Mouse (Mus musculus): ENCODE measurements at regions not wholly inside any gene's neighbourhood (a gene's known extent, or its start where the extent isn't known, plus 50 kb on each side); places are given as distances from the start of the nearest gene placed in this dataset.
"Not testable (repeated sequence)": the region's sequence is repeated elsewhere in the genome, so short reads cannot be mapped to it uniquely, and the experiment has no call there.

- no peak for DNase-seq (ENCODE audit: low read depth)
Observed at GRCm38 (mm10) chr10:126380381-126380780, 414.4 kb downstream of the Lrig3 start.

DNA sequence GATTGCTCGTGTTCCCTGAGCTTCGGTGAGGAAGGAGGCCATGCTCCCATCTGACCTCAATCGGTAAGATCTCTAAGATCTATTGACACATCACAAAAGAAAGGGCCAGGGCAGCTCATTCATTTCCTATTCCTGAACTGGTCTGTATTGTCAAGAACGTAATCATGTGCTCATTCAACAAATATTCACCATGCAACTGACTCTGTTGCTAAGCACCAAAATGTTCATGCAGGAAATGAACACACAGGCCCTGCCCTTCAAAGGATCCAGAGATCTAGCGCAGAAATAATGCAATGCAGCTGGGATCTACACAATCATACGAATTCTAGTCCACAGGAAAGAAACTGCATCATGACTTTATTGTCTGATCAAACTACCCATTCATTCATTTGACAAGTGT lies 413.3 kb downstream of the Lrig3 start:
- DNase-seq (ENCODE audit: low read depth): no peak

DNA sequence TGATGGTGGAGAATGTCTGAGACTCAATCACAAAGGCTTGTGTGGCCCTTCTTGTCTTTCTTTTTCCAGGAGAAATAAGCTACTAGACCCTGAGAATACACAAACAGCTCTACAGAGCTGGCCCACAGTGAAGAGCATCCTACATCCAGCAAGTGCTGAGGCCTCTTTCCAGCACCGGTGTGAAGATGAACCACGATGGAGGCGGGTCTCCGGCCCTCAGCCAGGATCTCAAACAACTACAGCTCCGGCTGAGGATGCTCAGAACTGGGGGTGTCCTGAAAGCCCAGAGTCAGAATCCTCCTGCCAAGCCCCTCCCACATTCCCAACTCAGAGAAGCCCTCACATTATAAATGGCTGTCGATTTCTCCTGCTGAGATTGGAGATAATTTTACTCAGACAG lies 407.9 kb downstream of the Lrig3 start:
- no peak for DNase-seq (ENCODE audit: low read depth)

GRCm38 (mm10) chr10:126371881-126372280 lies 405.9 kb downstream of the Lrig3 start:
- no peak for DNase-seq (ENCODE audit: low read depth)

DNA sequence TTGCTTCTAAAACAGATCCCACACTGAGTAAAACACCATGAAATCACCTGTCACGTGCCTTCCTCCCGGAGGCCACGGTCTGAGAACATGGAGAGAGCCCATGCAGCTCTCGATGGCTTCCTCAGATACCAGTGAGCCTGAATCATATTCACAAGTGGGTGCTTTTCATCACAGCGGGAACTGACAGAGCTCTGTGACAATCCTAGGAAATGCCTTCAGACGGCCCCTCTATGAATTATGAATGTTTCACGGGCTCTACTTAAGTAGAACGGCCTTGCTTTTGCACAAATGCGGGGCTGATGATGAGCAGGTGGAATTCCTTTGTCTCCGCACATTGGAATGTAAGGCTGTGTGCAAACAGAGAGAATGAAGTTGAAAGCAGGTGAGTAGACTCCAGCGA lies 383.1 kb downstream of the Lrig3 start:
- no peak for DNase-seq (ENCODE audit: low read depth)

DNA sequence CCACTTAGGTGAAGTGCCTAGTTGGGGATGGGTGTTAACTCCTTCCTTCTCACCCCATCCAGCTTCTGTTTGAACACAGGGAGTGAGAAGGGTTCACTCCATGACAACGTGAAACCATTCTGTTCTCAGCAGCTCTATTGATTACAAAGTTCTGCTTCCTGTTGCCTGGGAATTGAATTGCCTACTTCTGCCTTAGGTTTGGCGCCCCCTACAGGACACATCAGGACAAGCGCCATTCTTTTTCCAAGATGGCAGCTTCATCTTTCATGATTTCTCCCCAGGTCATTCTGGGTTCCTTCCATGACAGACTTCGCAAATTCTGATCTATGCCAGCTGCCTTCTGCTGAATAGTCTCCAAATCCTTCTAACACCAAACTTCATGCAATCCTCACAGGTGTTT lies 371.5 kb downstream of the Lrig3 start:
- DNase-seq (ENCODE audit: low read depth): no peak

DNA sequence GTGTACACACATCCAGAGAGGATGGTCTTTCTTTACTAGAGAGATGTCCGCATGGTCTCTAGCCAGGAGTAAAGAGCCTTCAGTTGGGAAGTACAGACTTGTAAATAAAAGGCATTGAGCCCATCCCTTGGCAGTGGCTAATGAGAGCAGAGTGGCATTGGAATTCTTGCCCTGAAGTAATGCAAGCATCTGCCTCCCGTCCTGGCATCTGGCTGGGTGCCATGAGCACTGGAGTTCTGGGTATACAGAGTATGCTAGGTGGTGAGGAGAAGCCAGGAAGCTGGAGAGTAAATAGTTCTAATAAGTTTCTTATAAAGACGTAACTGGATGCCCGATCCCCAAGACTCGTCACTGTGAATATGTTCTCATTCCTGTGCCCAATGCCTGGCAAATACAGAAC lies 367.8 kb downstream of the Lrig3 start:
- no peak for DNase-seq (ENCODE audit: low read depth)

GRCm38 (mm10) chr10:126330305-126330969 lies 364.5 kb downstream of the Lrig3 start:
- DNase-seq (ENCODE audit: low read depth): no peak

- no peak for DNase-seq (ENCODE audit: low read depth)
Observed at GRCm38 (mm10) chr10:126320831-126321230, 354.9 kb downstream of the Lrig3 start.

DNA sequence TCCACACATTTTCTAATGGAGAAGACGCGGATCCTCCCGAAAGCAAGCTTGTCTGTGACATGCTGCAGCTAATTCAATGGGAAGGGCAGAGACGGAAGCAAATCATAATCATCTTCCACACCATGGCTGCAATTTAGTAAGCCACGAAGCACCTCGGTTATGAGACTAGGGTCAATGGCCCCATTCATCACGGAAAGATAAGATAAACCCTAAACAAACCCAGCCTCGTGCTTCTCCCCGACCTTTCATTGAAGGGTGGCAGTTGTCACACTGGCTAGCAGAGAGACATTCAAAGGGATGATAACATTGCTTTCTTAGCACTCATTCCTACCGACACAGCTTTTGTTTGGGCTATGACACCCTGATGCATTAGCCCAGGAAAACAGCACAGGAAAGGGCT lies 353.8 kb downstream of the Lrig3 start:
- DNase-seq (ENCODE audit: low read depth): no peak

DNA sequence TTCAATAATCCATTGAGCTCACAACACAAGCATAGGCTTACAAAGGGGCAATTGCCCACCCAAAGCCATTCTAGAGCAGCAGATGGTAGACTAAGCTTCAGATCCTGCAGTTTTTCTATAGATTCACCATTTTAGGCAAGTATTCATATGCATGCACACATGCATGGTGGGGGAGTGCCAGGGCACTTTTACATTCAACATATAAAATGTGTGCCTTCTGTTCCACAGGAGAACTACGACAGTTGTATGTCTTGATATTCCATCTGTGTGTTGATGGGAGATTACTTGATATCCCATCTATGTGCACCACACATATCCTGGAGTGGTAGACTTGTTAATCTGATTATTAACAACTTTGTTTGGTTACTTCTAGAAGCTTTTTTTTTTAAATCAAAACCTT lies 334.0 kb downstream of the Lrig3 start:
- DNase-seq (ENCODE audit: low read depth): no peak

- DNase-seq (ENCODE audit: low read depth): no peak
Observed at GRCm38 (mm10) chr10:126298211-126298610, 332.2 kb downstream of the Lrig3 start.

DNA sequence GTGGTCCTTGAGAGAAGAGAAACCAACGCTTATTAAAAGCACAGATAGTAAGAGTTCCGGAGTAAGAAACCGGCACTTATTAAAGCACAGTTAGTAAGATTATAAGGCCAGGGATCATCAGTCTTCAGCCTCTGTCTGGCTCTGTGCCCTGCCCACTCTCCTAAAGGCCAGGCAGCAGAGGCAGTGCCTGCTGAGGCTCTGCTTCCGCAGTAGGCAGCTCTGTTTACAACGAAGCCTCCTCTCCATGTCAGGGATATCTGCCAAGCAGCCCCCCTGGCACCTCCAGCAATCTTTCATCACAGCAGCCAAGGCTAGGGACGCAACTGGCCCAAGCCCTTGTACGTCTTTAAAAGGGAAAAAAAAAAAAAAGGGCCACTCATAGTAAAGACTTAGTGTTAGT lies 329.9 kb downstream of the Lrig3 start:
- no peak for DNase-seq (ENCODE audit: low read depth)

DNA sequence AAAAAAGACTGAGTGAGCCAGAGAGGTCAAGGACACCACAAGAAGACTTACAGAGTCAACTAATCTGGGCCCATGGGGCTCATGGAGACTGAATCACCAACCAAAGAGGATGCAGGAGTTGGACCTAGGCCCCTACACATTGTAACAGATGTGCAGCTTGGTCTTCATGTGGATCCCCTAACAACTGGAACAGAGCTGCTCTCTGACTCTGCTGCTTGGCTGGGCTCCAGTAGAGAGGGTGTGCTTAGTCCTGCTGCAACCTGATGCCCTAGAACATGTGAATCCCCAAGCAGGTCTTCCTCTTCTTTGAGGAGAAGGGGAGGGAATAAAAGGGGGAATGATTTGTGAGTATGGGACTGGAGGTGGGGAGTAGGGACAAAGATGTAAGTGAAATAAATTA lies 325.8 kb downstream of the Lrig3 start:
- DNase-seq (ENCODE audit: low read depth): no peak

GRCm38 (mm10) chr10:126285096-126285495 lies 319.1 kb downstream of the Lrig3 start:
- DNase-seq (ENCODE audit: low read depth): not testable (repeated sequence)

DNA sequence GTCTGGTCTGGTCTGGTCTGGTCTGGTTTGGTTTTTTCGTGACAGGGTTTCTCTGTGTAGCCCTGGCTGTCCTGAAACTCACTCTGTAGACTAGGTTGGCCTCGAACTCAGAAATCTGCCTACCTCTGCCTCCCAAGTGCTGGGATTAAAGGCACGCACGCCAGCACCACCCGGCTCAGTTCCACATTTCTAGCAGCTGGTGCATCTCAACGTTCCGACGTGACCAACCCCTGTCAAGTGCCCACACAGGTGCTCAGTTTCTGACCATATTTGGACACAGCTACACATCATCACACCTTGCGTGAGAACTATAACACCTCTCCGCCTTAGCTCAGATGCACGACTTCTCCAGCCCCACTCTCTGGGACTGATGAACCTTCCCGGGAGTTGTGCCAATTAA lies 304.4 kb downstream of the Lrig3 start:
- DNase-seq (ENCODE audit: low read depth): no peak

DNA sequence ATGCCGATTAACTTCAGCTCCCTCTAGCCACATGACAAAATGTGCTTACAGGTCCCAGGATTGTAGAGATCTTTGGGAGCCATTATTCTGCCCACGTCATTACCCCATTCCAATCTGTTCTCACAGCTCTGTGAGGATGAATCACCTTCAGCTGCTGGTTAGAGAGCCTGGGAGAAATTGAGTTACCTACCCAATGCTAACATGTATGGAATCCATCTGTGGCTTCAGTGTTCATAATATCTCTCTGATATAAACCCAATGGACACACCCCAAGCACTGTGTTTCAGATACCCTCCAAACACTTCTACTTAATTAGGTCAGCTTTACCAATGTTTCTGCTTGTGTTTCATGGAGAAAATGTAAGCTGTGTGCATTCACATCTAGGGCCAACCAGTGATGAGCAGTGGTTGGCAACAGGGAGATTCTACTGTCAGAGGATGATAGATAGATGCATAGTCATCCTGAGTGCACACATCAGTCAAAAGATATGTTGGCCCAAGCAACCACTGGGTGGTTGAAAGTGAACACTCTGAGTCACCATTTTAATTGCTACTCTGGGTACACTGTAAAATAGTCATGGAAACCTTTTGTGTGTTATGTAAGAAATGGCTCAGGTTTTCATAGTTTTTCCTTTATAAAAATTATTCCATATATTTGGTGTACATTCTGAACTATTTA lies 301.5 kb downstream of the Lrig3 start:
- DNase-seq (ENCODE audit: low read depth): no peak

- no peak for DNase-seq (ENCODE audit: low read depth)
Observed at GRCm38 (mm10) chr10:126257171-126257570, 291.2 kb downstream of the Lrig3 start.

DNA sequence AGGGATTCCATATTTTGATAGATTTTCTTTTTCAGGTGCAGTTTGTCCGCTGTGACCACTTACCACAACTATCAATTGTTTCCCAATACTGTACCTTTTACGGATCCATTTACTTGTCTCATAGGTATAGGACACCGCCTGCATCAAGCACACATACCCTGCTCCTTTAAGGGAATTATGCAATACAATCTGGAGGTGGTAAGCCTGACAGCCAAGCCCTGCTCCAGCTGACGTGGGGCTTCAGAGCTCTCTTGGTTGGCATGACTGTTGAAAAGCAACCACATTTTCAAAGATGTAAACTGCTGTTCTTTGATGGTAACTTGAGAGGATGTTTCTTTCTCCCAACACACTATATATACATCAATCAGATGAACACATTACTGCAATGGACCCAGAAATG lies 288.2 kb downstream of the Lrig3 start:
- DNase-seq (ENCODE audit: low read depth): no peak

DNA sequence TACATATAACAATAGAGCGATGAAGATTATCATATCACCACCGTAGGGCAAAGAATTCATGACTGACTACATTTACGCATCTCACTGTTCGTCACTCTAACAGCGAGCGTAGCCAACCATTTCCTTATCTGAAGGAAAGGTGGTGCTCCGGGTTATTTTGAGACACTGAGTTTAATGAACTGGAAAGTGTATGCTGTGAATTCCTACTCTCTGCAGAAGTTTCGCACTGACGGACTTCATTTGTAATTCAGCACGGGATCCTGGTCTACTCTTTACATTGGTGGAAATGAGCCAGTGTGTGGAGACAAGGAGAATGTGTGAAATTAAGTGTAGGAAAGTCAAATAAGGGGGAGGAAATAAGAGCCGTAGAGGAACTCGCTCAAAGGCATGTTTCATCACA lies 283.2 kb downstream of the Lrig3 start:
- DNase-seq (ENCODE audit: low read depth): no peak

GRCm38 (mm10) chr10:126243051-126243450 lies 277.1 kb downstream of the Lrig3 start:
- DNase-seq (ENCODE audit: low read depth): no peak

DNA sequence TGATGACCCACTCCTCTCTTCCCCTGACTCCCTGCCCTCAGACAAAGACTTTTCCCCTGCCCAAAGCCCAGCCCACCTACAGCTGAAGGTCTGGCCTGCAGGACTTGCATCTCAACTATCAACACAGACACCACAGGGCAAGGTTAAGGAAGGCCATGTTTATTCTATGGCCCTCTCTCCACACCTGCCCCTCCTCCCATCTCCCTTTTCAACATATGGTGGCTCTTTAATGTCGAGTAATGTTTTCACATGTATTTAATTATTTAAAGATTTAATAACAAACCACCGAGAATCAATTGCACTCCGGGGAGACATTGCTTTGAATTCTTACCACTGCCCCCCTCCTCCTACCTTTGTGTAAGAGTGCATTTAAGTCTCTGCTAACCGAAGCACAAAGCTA lies 273.6 kb downstream of the Lrig3 start:
- DNase-seq (ENCODE audit: low read depth): no peak
